Mouse (Mus musculus) neural tube, embryonic 12.5 days (tissue): Measurements from ENCODE around the gene Fbxo39. TPM values are rescaled to one million over a fixed set of nuclear protein-coding genes. Genes with fewer than 3 reads are reported as not detected.
"Not testable (repeated sequence)": the region's sequence is repeated elsewhere in the genome, so short reads cannot be mapped to it uniquely, and the experiment has no call there.

Experiments
- ATAC-seq: fragments of 200-750 bp; cut with Nextera tagmentation; 2 replicates; pipeline ENCODE4 v1.8.0; 2017; ENCODE audit warnings: low read depth, mild to moderate bottlenecking, moderate TSS enrichment, moderate library complexity; ENCODE audit not compliant: low FRiP score
- H3K27ac ChIP-seq: fragments of 300-500 bp; sonication (generic); 2 replicates; pipeline ENCODE4 v1.5.1; 2016
- H3K27me3 ChIP-seq: fragments of 300-500 bp; sonication (generic); replicated peaks from 2 replicates; pipeline ENCODE4 v1.6.1; 2016; ENCODE audit warnings: mild to moderate bottlenecking
- H3K36me3 ChIP-seq: fragments of 300-500 bp; sonication (generic); 2 replicates; pipeline ENCODE4 v1.6.1; 2016; ENCODE audit warnings: mild to moderate bottlenecking
- H3K4me1 ChIP-seq: fragments of 300-500 bp; sonication (generic); 2 replicates; pipeline ENCODE4 v1.6.1; 2016
- H3K4me2 ChIP-seq: fragments of 300-500 bp; sonication (generic); replicated peaks from 2 replicates; pipeline ENCODE4 v1.6.1; 2016; ENCODE audit warnings: mild to moderate bottlenecking
- H3K4me3 ChIP-seq: fragments of 300-500 bp; sonication (generic); 2 replicates; pipeline ENCODE4 v1.5.1; 2016
- H3K9ac ChIP-seq: fragments of 300-500 bp; sonication (generic); 2 replicates; pipeline ENCODE4 v1.6.1; 2016; ENCODE audit warnings: mild to moderate bottlenecking
- H3K9me3 ChIP-seq: fragments of 300-500 bp; sonication (generic); 2 replicates; pipeline ENCODE4 v1.6.1; 2016; ENCODE audit warnings: mild to moderate bottlenecking
- WGBS: fragments of 180-500 bp; shearing (Covaris S2); methylation state at CpG from one replicate; pipeline ENCODE4 v1.1.7; 2016; 5-methylcytosine and 5-hydroxymethylcytosine counted together
- polyA plus RNA-seq: library from polyadenylated mRNA; unstranded; fragments of >200 nt; fragmentation: Nextera tagmentation; extraction: Ambion mirVana; gene quantifications from 2 replicates; pipeline ENCODE4 v1.2.1, GENCODE M21; 2016

Gene Fbxo39
- polyA plus RNA-seq, 1 experiment from 2014 or later = not detected

DNA sequence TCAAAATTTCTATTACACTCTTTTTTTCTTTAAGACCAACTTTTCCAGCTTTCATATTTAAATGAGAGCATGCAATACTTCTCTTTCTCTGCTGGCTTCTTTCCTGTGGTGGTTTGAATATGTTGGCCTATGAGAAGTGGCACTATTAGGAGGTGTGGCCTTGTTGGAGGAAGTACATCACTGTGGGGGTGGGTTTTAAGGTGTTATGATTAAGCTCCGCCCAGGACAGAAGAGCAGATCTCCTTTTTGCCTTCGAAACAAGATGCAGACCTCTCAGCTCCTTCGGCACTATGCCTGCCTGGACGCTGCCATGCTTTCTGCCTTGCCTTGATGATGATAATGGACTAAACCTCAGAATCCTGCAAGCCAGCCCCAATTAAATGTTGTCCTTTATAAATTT is 11.5 kb downstream of the Fbxo39 start:
- H3K4me2 ChIP-seq = no peak overlapping the region
- H3K9me3 ChIP-seq = no peaks in the 10 kb centered on the region
- no peak overlapping the region for H3K27ac ChIP-seq
- no peak overlapping the region for H3K4me3 ChIP-seq
- no peak overlapping the region for H3K9ac ChIP-seq
- H3K27me3 ChIP-seq = no peaks in the 10 kb centered on the region
- no peaks in the 10 kb centered on the region for H3K36me3 ChIP-seq
- H3K4me1 ChIP-seq = no peaks in the 10 kb centered on the region
- 83% methylated on average over 4 of the region's 4 CpGs for WGBS
- no peak for ATAC-seq

DNA sequence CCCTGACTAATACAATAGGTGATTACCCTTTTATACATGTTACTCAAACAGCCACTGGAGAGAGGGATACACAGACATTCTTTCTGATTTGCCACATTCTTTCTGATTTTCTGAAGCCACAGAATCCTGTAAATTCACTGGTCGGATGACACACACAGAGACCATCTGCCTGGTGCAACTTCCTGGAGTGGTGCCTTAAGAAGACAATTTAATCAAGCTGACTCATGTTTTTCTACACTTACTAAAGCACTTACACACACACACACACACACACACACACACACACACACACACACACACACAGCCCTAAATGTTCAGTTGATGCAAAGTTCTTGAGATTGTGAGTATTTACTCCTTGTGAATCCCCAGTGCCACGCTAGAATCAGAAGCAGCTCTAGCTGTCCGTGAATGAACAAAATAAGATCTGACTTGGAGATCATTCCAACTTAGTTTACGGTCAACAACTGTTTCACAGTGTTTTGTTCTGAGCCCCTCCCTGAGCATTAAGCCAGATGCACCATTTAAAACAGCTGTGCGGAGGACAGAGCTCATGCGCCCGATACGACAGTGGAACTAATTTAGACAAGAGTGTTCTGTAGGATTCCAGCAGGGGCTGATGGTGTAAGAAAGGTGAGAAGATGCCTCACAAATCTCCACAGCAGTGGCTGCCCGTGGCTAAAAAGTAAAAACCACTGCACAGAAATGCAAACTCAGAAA is 18.9 kb downstream of the Fbxo39 start:
- Histone ChIP-seq H3K36me3 (no peaks in the 10 kb centered on the region), H3K4me2 (no peak overlapping the region), H3K27me3 (no peaks in the 10 kb centered on the region), H3K4me1 (no peaks in the 10 kb centered on the region), H3K27ac (no peak overlapping the region), H3K9ac (no peak overlapping the region), H3K9me3 (no peaks in the 10 kb centered on the region), H3K4me3 (no peak overlapping the region)
- 68% methylated on average over 9 of the region's 9 CpGs for WGBS
- ATAC-seq = no peak

GRCm38 (mm10) chr11:72334653-72335052 is 20.4 kb downstream of the Fbxo39 start:
- no peak overlapping the region for H3K4me2 ChIP-seq
- peaks cover 5% of the 10 kb centered on the region; the same call in 1 of the 2 replicates for H3K4me1 ChIP-seq
- no peak for ATAC-seq
- no peak overlapping the region for H3K4me3 ChIP-seq
- H3K36me3 ChIP-seq = no peaks in the 10 kb centered on the region
- 85% methylated on average over 4 of the region's 4 CpGs for WGBS
- no peak overlapping the region for H3K27ac ChIP-seq
- H3K9ac ChIP-seq = no peak overlapping the region
- H3K27me3 ChIP-seq = no peaks in the 10 kb centered on the region
- no peaks in the 10 kb centered on the region for H3K9me3 ChIP-seq

- H3K27me3 ChIP-seq = no peaks in the 10 kb centered on the region
- no peak overlapping the region for H3K27ac ChIP-seq
These were observed 22.5 kb downstream of the Fbxo39 start for GRCm38 (mm10) chr11:72336726-72337125.

GRCm38 (mm10) chr11:72338437-72338871 is 24.2 kb downstream of the Fbxo39 start:
- ATAC-seq = 0 out of 2 replicates have a peak, but pooled peaks have one; percentile 13
- Histone ChIP-seq H3K9me3 (no peaks in the 10 kb centered on the region), H3K4me2 (no peak overlapping the region), H3K4me1 (peaks cover 5% of the 10 kb centered on the region; the same call in 1 of the 2 replicates), H3K9ac (no peak overlapping the region), H3K36me3 (no peaks in the 10 kb centered on the region), H3K27me3 (no peaks in the 10 kb centered on the region), H3K4me3 (no peak overlapping the region), H3K27ac (no peak overlapping the region)
- 29% methylated on average over 5 of the region's 5 CpGs for WGBS

More at GRCm38 (mm10) chr11:72336726-72337125, 22.5 kb downstream of the Fbxo39 start:
- Histone ChIP-seq H3K4me3 (no peak overlapping the region), H3K9ac (no peak overlapping the region), H3K4me2 (no peak overlapping the region), H3K4me1 (peaks cover 5% of the 10 kb centered on the region; the same call in 1 of the 2 replicates), H3K36me3 (no peaks in the 10 kb centered on the region), H3K9me3 (no peaks in the 10 kb centered on the region)
- WGBS = 95% methylated on average over 8 of the region's 8 CpGs
- ATAC-seq = no peak

DNA sequence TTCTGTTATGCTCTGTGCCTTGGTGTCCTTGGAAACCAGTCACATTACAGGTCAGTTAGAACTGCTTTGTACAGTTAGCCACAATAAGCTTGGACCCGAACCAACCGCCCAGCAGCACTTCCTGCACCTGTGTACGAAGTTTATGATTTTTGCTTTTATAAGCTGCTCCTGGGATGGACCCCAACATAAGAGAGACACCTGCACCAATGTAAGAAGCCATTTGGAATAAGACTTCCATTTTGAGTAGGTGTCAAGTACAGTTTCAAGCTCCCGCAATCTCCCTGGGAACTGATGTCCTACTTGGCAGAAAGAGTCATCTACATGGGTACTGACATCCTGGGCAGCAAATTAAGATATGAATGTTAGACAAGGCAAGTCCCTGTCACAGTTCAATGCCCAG is 25.5 kb downstream of the Fbxo39 start:
- no peak overlapping the region for H3K4me3 ChIP-seq
- 90% methylated on average over 4 of the region's 4 CpGs for WGBS
- no peaks in the 10 kb centered on the region for H3K27me3 ChIP-seq
- ATAC-seq = no peak
- H3K36me3 ChIP-seq = no peaks in the 10 kb centered on the region
- peaks cover 5% of the 10 kb centered on the region; the same call in 1 of the 2 replicates for H3K4me1 ChIP-seq
- H3K27ac ChIP-seq = no peak overlapping the region
- no peaks in the 10 kb centered on the region for H3K9me3 ChIP-seq
- H3K4me2 ChIP-seq = no peak overlapping the region
- no peak overlapping the region for H3K9ac ChIP-seq

GRCm38 (mm10) chr11:72342549-72343237 is 28.4 kb downstream of the Fbxo39 start:
- no peak overlapping the region; the same call in 1 of the 2 replicates for H3K4me2 ChIP-seq
- H3K4me3 ChIP-seq = no peak overlapping the region
- no peak overlapping the region for H3K9ac ChIP-seq
- H3K9me3 ChIP-seq = no peaks in the 10 kb centered on the region
- peak; percentile 72; the same call in 1 of the 2 replicates for ATAC-seq
- no peak overlapping the region for H3K27ac ChIP-seq
- 10% methylated on average over 7 of the region's 7 CpGs for WGBS
- H3K27me3 ChIP-seq = no peaks in the 10 kb centered on the region
- no peaks in the 10 kb centered on the region for H3K36me3 ChIP-seq
- peaks cover 5% of the 10 kb centered on the region; the same call in 1 of the 2 replicates for H3K4me1 ChIP-seq

DNA sequence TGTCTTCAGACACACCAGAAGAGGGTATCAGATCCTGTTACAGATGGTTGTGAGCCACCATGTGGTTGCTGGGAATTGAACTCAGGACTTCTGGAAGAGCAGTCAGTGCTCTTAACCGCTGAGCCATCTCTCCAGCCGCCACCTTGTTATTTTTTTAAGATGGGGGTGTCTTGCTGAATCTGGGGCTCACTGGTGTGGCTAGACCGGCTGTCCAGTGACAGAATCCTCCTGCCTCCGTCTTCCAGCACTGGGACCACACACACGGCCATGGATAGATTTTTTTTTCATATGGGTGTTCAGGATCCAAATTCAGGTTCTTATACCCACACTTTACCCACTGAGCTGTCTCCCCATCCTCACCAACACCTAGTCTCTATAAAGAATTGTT is 29.0 kb downstream of the Fbxo39 start:
- not testable (repeated sequence) for H3K9me3 ChIP-seq, H3K4me2 ChIP-seq, H3K27me3 ChIP-seq, H3K27ac ChIP-seq, H3K9ac ChIP-seq, ATAC-seq, H3K4me3 ChIP-seq, H3K36me3 ChIP-seq, H3K4me1 ChIP-seq
- 91% methylated on average over 5 of the region's 5 CpGs for WGBS

DNA sequence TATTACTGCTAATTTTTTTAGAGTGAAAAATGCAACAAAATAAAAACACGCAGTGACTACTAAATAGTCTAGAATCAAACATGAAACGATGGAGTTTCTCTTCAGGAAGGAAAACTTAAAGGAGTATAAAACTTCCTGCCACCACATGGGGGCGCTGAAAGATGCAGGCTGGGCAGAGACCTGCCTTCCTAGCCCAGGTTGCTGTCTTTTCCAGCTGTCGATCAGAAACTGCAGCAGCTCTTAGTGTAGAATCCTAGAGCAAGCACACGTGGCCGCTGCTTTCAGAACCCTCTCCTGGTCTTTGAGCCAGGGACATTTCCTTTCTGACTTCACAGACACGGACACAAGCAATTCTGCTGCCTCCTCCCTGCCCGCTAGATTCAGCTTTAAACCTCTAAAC is 29.7 kb downstream of the Fbxo39 start:
- no peak overlapping the region for H3K27ac ChIP-seq
- 26% methylated on average over 8 of the region's 8 CpGs for WGBS
- H3K4me1 ChIP-seq = peaks cover under 1% of the 10 kb centered on the region; the same call in 1 of the 2 replicates
- H3K9me3 ChIP-seq = no peaks in the 10 kb centered on the region
- no peak overlapping the region for H3K4me2 ChIP-seq
- H3K36me3 ChIP-seq = no peaks in the 10 kb centered on the region
- H3K9ac ChIP-seq = no peak overlapping the region
- ATAC-seq = no peak
- H3K4me3 ChIP-seq = no peak overlapping the region
- H3K27me3 ChIP-seq = no peaks in the 10 kb centered on the region

DNA sequence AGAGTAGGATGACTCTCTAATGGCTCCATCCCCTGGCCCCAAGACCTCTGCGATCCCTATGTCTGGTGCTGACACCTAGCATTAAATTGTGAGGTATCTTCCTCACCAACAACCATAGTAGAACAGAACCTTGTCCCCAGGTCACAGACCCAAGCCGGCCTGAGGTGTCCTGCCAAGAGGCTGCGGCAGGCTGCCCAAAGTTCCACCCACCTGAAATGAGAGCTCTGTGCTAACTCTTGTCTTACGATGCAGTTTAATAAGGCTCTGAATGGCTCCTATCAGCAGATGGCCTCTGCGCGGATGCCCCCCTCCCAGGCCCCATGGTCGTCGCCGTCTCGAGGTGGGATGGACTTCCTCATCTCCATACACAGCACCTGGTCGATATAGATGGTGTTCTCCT is 30.2 kb downstream of the Fbxo39 start:
- no peak for ATAC-seq
- Histone ChIP-seq H3K27me3 (no peaks in the 10 kb centered on the region), H3K9me3 (no peaks in the 10 kb centered on the region), H3K4me2 (no peak overlapping the region), H3K4me3 (no peak overlapping the region), H3K9ac (no peak overlapping the region), H3K4me1 (no peaks in the 10 kb centered on the region; the same call in 1 of the 2 replicates), H3K36me3 (no peaks in the 10 kb centered on the region), H3K27ac (no peak overlapping the region)
- 88% methylated on average over 11 of the region's 11 CpGs for WGBS

DNA sequence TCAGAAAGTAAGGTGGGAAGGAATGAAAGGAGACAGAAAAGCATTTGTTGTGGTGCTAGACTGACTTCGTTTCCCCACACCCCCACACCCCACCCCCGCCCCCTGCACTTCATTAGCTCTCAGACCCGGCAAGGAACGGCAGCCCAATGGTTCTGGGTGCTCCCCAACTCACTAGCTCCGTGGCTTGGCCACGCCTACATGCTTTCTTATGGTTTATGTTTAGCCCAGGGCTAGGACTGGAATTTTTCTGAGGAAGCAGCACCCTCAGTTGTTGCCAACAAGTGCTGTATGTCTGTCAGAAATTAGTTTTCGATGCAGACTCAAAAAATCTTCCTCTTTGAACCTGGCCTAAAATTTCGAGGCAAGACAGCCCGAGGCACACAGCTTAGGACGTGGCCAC is 34.3 kb downstream of the Fbxo39 start:
- no peak for ATAC-seq
- Histone ChIP-seq H3K36me3 (no peaks in the 10 kb centered on the region), H3K9me3 (no peaks in the 10 kb centered on the region), H3K4me2 (no peak overlapping the region), H3K4me1 (no peaks in the 10 kb centered on the region), H3K4me3 (no peak overlapping the region), H3K27me3 (no peaks in the 10 kb centered on the region), H3K27ac (no peak overlapping the region), H3K9ac (no peak overlapping the region)
- 61% methylated on average over 10 of the region's 10 CpGs for WGBS

- WGBS = 63% methylated on average over 8 of the region's 8 CpGs
- H3K4me2 ChIP-seq = no peak overlapping the region
- no peaks in the 10 kb centered on the region for H3K4me1 ChIP-seq
- no peaks in the 10 kb centered on the region for H3K27me3 ChIP-seq
- H3K4me3 ChIP-seq = no peak overlapping the region
- no peaks in the 10 kb centered on the region for H3K9me3 ChIP-seq
- no peaks in the 10 kb centered on the region for H3K36me3 ChIP-seq
- H3K27ac ChIP-seq = no peak overlapping the region
- H3K9ac ChIP-seq = no peak overlapping the region
- no peak for ATAC-seq
These were observed 34.8 kb downstream of the Fbxo39 start for GRCm38 (mm10) chr11:72349016-72349415.
